Mouse (Mus musculus) C2C12 (cell line): ENCODE results near the gene Cacna1h. TPM values are rescaled to one million over a fixed set of nuclear protein-coding genes. Genes with fewer than 3 reads are reported as not detected.
A peak's percentile ranks its signal among the peaks of the same experiment; 100 is the strongest.

Experiments used
- H3K27me3 ChIP-seq: one replicate; pipeline ENCODE4 v1.6.1; 2011; ENCODE audit not compliant: control insufficient read depth, insufficient read depth, insufficient read length
- H3K36me3 ChIP-seq: one replicate; pipeline ENCODE4 v1.6.1; 2011; ENCODE audit not compliant: control insufficient read depth, insufficient read depth
- H3K4me3 ChIP-seq: one replicate; pipeline ENCODE4 v1.5.1; 2011; ENCODE audit warnings: mild to moderate bottlenecking, control low read depth; ENCODE audit not compliant: poor library complexity, insufficient read depth, severe bottlenecking
- H3K79me2 ChIP-seq: one replicate; pipeline ENCODE4 v1.6.1; 2011; ENCODE audit not compliant: control insufficient read depth, insufficient read depth
- H3K79me3 ChIP-seq: one replicate; pipeline ENCODE4 v1.6.1; 2011; ENCODE audit warnings: low read depth, control low read depth
- H3ac ChIP-seq: one replicate; pipeline ENCODE3; 2011; ENCODE audit warnings: low read depth; ENCODE audit not compliant: control insufficient read depth, insufficient read length
- CEBPB ChIP-seq: IDR thresholded peaks from one replicate; pipeline ENCODE4 v1.6.1; 2011; ENCODE audit warnings: low read depth, mild to moderate bottlenecking, control low read depth, moderate library complexity
- CTCF ChIP-seq: IDR thresholded peaks from one replicate; pipeline ENCODE4 v1.5.1; 2011; ENCODE audit not compliant: control insufficient read depth, insufficient read depth, insufficient read length
- FOSL1 ChIP-seq: IDR thresholded peaks from one replicate; pipeline ENCODE4 v1.8.0; 2011; ENCODE audit warnings: mild to moderate bottlenecking, low read length; ENCODE audit not compliant: poor library complexity, insufficient read depth, severe bottlenecking
- MAX ChIP-seq: IDR thresholded peaks from one replicate; pipeline ENCODE4 v1.6.1; 2011; ENCODE audit warnings: mild to moderate bottlenecking, control low read depth
- MYOD1 ChIP-seq: IDR thresholded peaks from one replicate; pipeline ENCODE4 v1.6.1; 2011; ENCODE audit warnings: low read depth; ENCODE audit not compliant: control insufficient read depth, insufficient read length
- MYOG ChIP-seq: IDR thresholded peaks from one replicate; pipeline ENCODE4 v1.6.1; 2011; ENCODE audit not compliant: control insufficient read depth, insufficient read length; ENCODE audit errors: extremely low read depth
- USF1 ChIP-seq: IDR thresholded peaks from one replicate; pipeline ENCODE4 v1.6.1; 2011; ENCODE audit warnings: low read depth, mild to moderate bottlenecking, control low read depth, moderate library complexity
- polyA plus RNA-seq: library from polyadenylated mRNA; unstranded; fragments of >200 nt; fragmentation: generic; extraction: Trizol; gene quantifications from one replicate; pipeline ENCODE4 v1.2.1, GENCODE M21; 2012; ENCODE audit warnings: missing spikeins

The Cacna1h gene
- polyA plus RNA-seq, 1 experiment, result not detected

- Histone ChIP-seq H3ac (no peak overlapping the region), H3K27me3 (peaks cover 4% of the 10 kb centered on the region), H3K4me3 (no peak overlapping the region), H3K79me2 (no peaks in the 10 kb centered on the region), H3K79me3 (no peaks in the 10 kb centered on the region), H3K36me3 (no peaks in the 10 kb centered on the region)
- TF ChIP-seq CTCF, result no peak
- TF ChIP-seq USF1, result no peak
- TF ChIP-seq MYOD1, result no peak
- TF ChIP-seq MYOG, result no peak
- TF ChIP-seq MAX, result no peak
These were observed 31.4 kb downstream of the Cacna1h start for GRCm38 (mm10) chr17:25402224-25402623.

- Histone ChIP-seq H3K79me3 (no peaks in the 10 kb centered on the region), H3K36me3 (no peaks in the 10 kb centered on the region), H3K4me3 (no peak overlapping the region), H3K79me2 (no peaks in the 10 kb centered on the region), H3ac (no peak overlapping the region), H3K27me3 (peaks cover 12% of the 10 kb centered on the region)
- no peak for TF ChIP-seq CTCF
- TF ChIP-seq MYOG, result no peak
- TF ChIP-seq CEBPB, result no peak
- no peak for TF ChIP-seq MAX
- TF ChIP-seq MYOD1, result no peak
- no peak for TF ChIP-seq FOSL1
- no peak for TF ChIP-seq USF1
These were observed 32.1 kb downstream of the Cacna1h start for GRCm38 (mm10) chr17:25401491-25401890.

- TF ChIP-seq CEBPB, result no peak
- TF ChIP-seq USF1, result no peak
- TF ChIP-seq FOSL1, result no peak
- TF ChIP-seq MYOG, result no peak
- TF ChIP-seq CTCF, result no peak
- no peak for TF ChIP-seq MAX
- no peak for TF ChIP-seq MYOD1
- Histone ChIP-seq H3ac (no peak overlapping the region), H3K36me3 (no peaks in the 10 kb centered on the region), H3K4me3 (no peak overlapping the region), H3K79me2 (no peaks in the 10 kb centered on the region), H3K27me3 (peaks cover 21% of the 10 kb centered on the region), H3K79me3 (no peaks in the 10 kb centered on the region)
These were observed 33.1 kb downstream of the Cacna1h start for GRCm38 (mm10) chr17:25400443-25400842.

- TF ChIP-seq MYOD1, result no peak
- no peak for TF ChIP-seq CTCF
- no peak for TF ChIP-seq CEBPB
- no peak for TF ChIP-seq FOSL1
- no peak for TF ChIP-seq MYOG
- TF ChIP-seq MAX, result no peak
- no peak for TF ChIP-seq USF1
These were observed 35.1 kb downstream of the Cacna1h start for GRCm38 (mm10) chr17:25398520-25398838.

GRCm38 (mm10) chr17:25397804-25398519 lies 35.6 kb downstream of the Cacna1h start:
- no peaks in the 10 kb centered on the region for H3K36me3 ChIP-seq
- no peak overlapping the region for H3ac ChIP-seq
- H3K27me3 ChIP-seq, result peaks cover 40% of the 10 kb centered on the region
- H3K79me3 ChIP-seq, result no peaks in the 10 kb centered on the region
- no peak overlapping the region for H3K4me3 ChIP-seq
- H3K79me2 ChIP-seq, result no peaks in the 10 kb centered on the region
- TF ChIP-seq FOSL1 (no peak), MYOG (no peak), MYOD1 (no peak), CTCF (peak; percentile 73), MAX (no peak), CEBPB (no peak), USF1 (no peak)

More at GRCm38 (mm10) chr17:25398520-25398838, 35.1 kb downstream of the Cacna1h start:
- Histone ChIP-seq H3K4me3 (no peak overlapping the region), H3K79me2 (no peaks in the 10 kb centered on the region), H3K36me3 (no peaks in the 10 kb centered on the region), H3K27me3 (peaks cover 37% of the 10 kb centered on the region), H3K79me3 (no peaks in the 10 kb centered on the region), H3ac (no peak overlapping the region)

- Histone ChIP-seq H3ac (no peak overlapping the region), H3K79me3 (no peaks in the 10 kb centered on the region), H3K36me3 (no peaks in the 10 kb centered on the region), H3K79me2 (no peaks in the 10 kb centered on the region), H3K27me3 (peaks cover 58% of the 10 kb centered on the region), H3K4me3 (no peak overlapping the region)
- TF ChIP-seq CTCF, result no peak
- TF ChIP-seq MYOD1, result no peak
- no peak for TF ChIP-seq USF1
- no peak for TF ChIP-seq MYOG
- no peak for TF ChIP-seq CEBPB
- TF ChIP-seq MAX, result no peak
These were observed 39.1 kb downstream of the Cacna1h start for GRCm38 (mm10) chr17:25394526-25394925.
